Comparison of ENCODE assay signal across 10 mouse cellular contexts in the genomic region with DNA sequence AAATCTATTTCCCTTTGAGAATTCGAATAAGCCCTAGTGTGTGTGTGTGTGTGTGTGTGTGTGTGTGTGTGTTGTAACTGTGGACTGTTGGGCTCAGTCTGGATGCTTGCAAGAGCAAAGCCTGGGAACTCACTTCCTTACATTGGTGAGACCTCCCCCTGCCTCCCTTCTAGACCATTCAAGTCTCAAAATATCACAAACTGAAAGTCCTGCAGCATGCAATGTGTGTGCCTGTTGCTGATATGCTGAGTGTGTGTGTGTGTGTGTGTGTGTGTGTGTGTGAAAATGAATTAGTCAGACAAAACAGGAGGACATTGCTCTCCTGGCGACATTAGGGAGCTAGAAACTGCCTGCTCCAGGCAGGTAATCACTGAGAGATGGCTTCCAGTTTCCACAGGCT. TPM values are rescaled to one million over a fixed set of nuclear protein-coding genes. Genes with fewer than 3 reads are reported as not detected.
DNase-seq lines count a peak whose midpoint lies in the region; ATAC-seq lines count a peak whose summit lies in the region.
"Had no signal": no experiment of that assay in that cellular context is flagged by ENCODE, and none has a peak within 500 bp of the region (broad histone marks: within the 10 kb centered on the region; RNA-seq: fewer than 3 reads in every experiment).

No protein-coding gene starts in this region.

- H3K4me1 ChIP-seq in limb, embryonic 15.5 days: no peaks in the 10 kb centered on the region
- no peaks in the 10 kb centered on the region for H3K4me1 ChIP-seq in limb, embryonic 10.5 days

- intact Hi-C loops in gastrocnemius, postnatal 36 days (cut with DNase I): no loop called here

- H3K9ac ChIP-seq in limb, embryonic 15.5 days: no peak overlapping the region
- H3K9ac ChIP-seq: midbrain, embryonic 15.5 days had no signal

- no peaks in the 10 kb centered on the region for H3K36me3 ChIP-seq in limb, embryonic 15.5 days
- no peaks in the 10 kb centered on the region for H3K36me3 ChIP-seq in limb, embryonic 10.5 days
- H3K36me3 ChIP-seq: midbrain, embryonic 15.5 days had no signal

- ATAC-seq in limb, embryonic 15.5 days (ENCODE audit: insufficient number of reproducible peaks, low FRiP score, low TSS enrichment, low read depth): no peak
- peak; percentile 64 for ATAC-seq in granulocyte monocyte progenitor cell, adult 5-6 weeks (replicated peaks; ENCODE audit: poor library complexity, severe bottlenecking)
- ATAC-seq: midbrain, embryonic 15.5 days had no signal

- H3K4me3 ChIP-seq in limb, embryonic 15.5 days: no peak overlapping the region
- no peak overlapping the region for H3K4me3 ChIP-seq in limb, embryonic 10.5 days
- H3K4me3 ChIP-seq: midbrain, embryonic 15.5 days had no signal

- no peaks in the 10 kb centered on the region for H3K9me3 ChIP-seq in limb, embryonic 15.5 days
- H3K9me3 ChIP-seq in limb, embryonic 10.5 days (replicated peaks): no peaks in the 10 kb centered on the region
- H3K9me3 ChIP-seq: midbrain, embryonic 15.5 days had no signal

- no peak for DNase-seq in limb, embryonic 10.5 days (ENCODE audit: low spot score)
- peak; percentile 28 for DNase-seq in T-cell, adult 2 months (ENCODE audit: low spot score)
- DNase-seq in natural killer cell, adult 2 months (ENCODE audit: low spot score in 2 of 2): peak; percentile 12 to 33
- no peak for DNase-seq in cerebellum, adult 11-12 months
- DNase-seq in gastrocnemius, postnatal 36 days: no peak
- DNase-seq: cerebellum, postnatal 25 days; right cerebral cortex, postnatal 14 days had no signal

- H3K27me3 ChIP-seq in limb, embryonic 15.5 days: no peaks in the 10 kb centered on the region
- no peaks in the 10 kb centered on the region for H3K27me3 ChIP-seq in limb, embryonic 10.5 days (ENCODE audit: low read depth, poor library complexity, severe bottlenecking)
- H3K27me3 ChIP-seq: midbrain, embryonic 15.5 days had no signal

- H3K4me2 ChIP-seq in limb, embryonic 15.5 days: no peak overlapping the region
- H3K4me2 ChIP-seq: midbrain, embryonic 15.5 days had no signal

- peak overlapping the region; percentile 47 for H3K27ac ChIP-seq in limb, embryonic 15.5 days
- no peak overlapping the region for H3K27ac ChIP-seq in limb, embryonic 10.5 days
- H3K27ac ChIP-seq: midbrain, embryonic 15.5 days had no signal

- WGBS in limb, embryonic 15.5 days: 60% methylated on average over 2 of the region's 2 CpGs
- 80% methylated on average over 2 of the region's 2 CpGs for WGBS in limb, embryonic 10.5 days

RNA-seq across cellular contexts. Expression of gene Pik3cg, which starts 0.5 kb away (rescaled TPM):
- 3.3 TPM in 2 replicates for polyA plus RNA-seq in limb, embryonic 15.5 days (2015; fragmentation: Nextera tagmentation; extraction: Ambion mirVana)
- polyA plus RNA-seq in limb, embryonic 10.5 days (2016; fragmentation: Nextera tagmentation; extraction: Ambion mirVana): 0.55 and 0.91 TPM in 2 replicates
- total RNA-seq in granulocyte monocyte progenitor cell, adult 5-6 weeks (2014; fragmentation: Nextera tagmentation): 75.7 and 77.4 TPM in 2 replicates
- 43.9 and 49.9 TPM in 2 replicates for total RNA-seq in granulocyte monocyte progenitor cell, adult 5-6 weeks (2017)
- total RNA-seq in gastrocnemius, postnatal 36 days (2021): under 1 TPM; 0.56 to 0.79 TPM

Comparison
In these comparisons a context has a peak if more than half of its experiments do, and no peak if none do; other contexts are left out.
1. DNase-seq: peak in T-cell, adult 2 months (single experiment) and natural killer cell, adult 2 months (2 of 2); none in limb, embryonic 10.5 days (single experiment), cerebellum, adult 11-12 months (single experiment) and gastrocnemius, postnatal 36 days (0 of 2).
2. RNA of gene Pik3cg, which starts 0.5 kb away (total RNA-seq): 43.9 to 77.4 TPM in granulocyte monocyte progenitor cell, adult 5-6 weeks; 0.56 to 0.79 TPM in gastrocnemius, postnatal 36 days; every median in the first group is over 10 times any median in the second.